Mouse (Mus musculus): ENCODE measurements around the gene Olfr1411. TPM values are rescaled to one million over a fixed set of nuclear protein-coding genes. Genes with fewer than 3 reads are reported as not detected.

Gene Olfr1411
- polyA plus RNA-seq, 1 experiment from 2014 or later, result not detected

- Histone ChIP-seq H3K4me3 (ENCODE audit: control insufficient read depth in 1 of 2, insufficient read depth in 1 of 2, low read depth in 1 of 2, low read length in 2 of 2) (no peak overlapping the region), H3K4me2 (ENCODE audit: low read length) (no peak overlapping the region), H3K27me3 (ENCODE audit: control insufficient read depth, insufficient read depth, low read length) (0 out of 2 replicates have a peak, but pooled peaks cover 10% of the 10 kb centered on the region), H3K9ac (ENCODE audit: low read length) (no peak overlapping the region), H3K36me3 (ENCODE audit: control insufficient read depth, insufficient read depth, low read length) (no peaks in the 10 kb centered on the region), H3K27ac (replicated peaks in 1 of 2; ENCODE audit: control insufficient read depth in 1 of 2, insufficient read depth in 1 of 2, low read depth in 2 of 2, low read length in 2 of 2) (no peak overlapping the region), H3K4me1 (ENCODE audit: control insufficient read depth in 2 of 2, insufficient read depth in 2 of 2, low read length in 2 of 2) (peaks cover 0 to 11% of the 10 kb centered on the region in 2 experiments; a peak in 2 of 4 replicates), H3K9me3 (ENCODE audit: control insufficient read depth, low read length) (no peaks in the 10 kb centered on the region)
- ATAC-seq (ENCODE audit: insufficient number of reproducible peaks, insufficient read depth, low FRiP score, low read depth), result no peak
- WGBS, result 56% methylated on average over 4 of the region's 4 CpGs
Observed at GRCm38 (mm10) chr1:92647026-92647425, 52.8 kb downstream of the Olfr1411 start.

Other genes starting within 250 kb of the Olfr1411 start
- gene Ndufa10, start 120.6 kb upstream of the Olfr1411 start, polyA plus RNA-seq (2014; fragmentation: Nextera tagmentation; extraction: Ambion mirVana), result 564 and 575 TPM in 2 replicates
- not detected in 2 replicates for gene Olfr1416, start 109.3 kb upstream of the Olfr1411 start, polyA plus RNA-seq (2014; fragmentation: Nextera tagmentation; extraction: Ambion mirVana)
- gene Olfr1415, start 98.3 kb upstream of the Olfr1411 start, polyA plus RNA-seq (2014; fragmentation: Nextera tagmentation; extraction: Ambion mirVana), result not detected in 2 replicates
- gene Olfr1414, start 75.8 kb upstream of the Olfr1411 start, polyA plus RNA-seq (2014; fragmentation: Nextera tagmentation; extraction: Ambion mirVana), result not detected in 2 replicates
- gene Olfr1413, start 23.1 kb upstream of the Olfr1411 start, polyA plus RNA-seq (2014; fragmentation: Nextera tagmentation; extraction: Ambion mirVana), result not detected in 2 replicates
- gene Olfr1412, start 8.6 kb upstream of the Olfr1411 start, polyA plus RNA-seq (2014; fragmentation: Nextera tagmentation; extraction: Ambion mirVana), result not detected in 2 replicates
- not detected in 2 replicates for gene Olfr1410, start 11.4 kb downstream of the Olfr1411 start, polyA plus RNA-seq (2014; fragmentation: Nextera tagmentation; extraction: Ambion mirVana)
- not detected in 2 replicates for gene Olfr12, start 23.4 kb downstream of the Olfr1411 start, polyA plus RNA-seq (2014; fragmentation: Nextera tagmentation; extraction: Ambion mirVana)
- gene Cops9, start 47.6 kb downstream of the Olfr1411 start, polyA plus RNA-seq (2014; fragmentation: Nextera tagmentation; extraction: Ambion mirVana), result 521 and 566 TPM in 2 replicates
- gene Otos, start 54.4 kb downstream of the Olfr1411 start, polyA plus RNA-seq (2014; fragmentation: Nextera tagmentation; extraction: Ambion mirVana), result not detected in 2 replicates
- gene Gpc1, start 237.2 kb downstream of the Olfr1411 start, polyA plus RNA-seq (2014; fragmentation: Nextera tagmentation; extraction: Ambion mirVana), result 55.3 and 59.7 TPM in 2 replicates

Data from heart, embryonic 14.5 days (tissue).